Mouse (Mus musculus) forebrain, postnatal 0 days (tissue): ENCODE measurements at regions not wholly inside any gene's neighbourhood (a gene's known extent, or its start where the extent isn't known, plus 50 kb on each side); places are given as distances from the start of the nearest gene placed in this dataset.

Experiments used
- ATAC-seq: fragments of 200-750 bp; cut with Nextera tagmentation; 2 replicates; pipeline ENCODE4 v1.8.0; 2017; ENCODE audit warnings: mild to moderate bottlenecking, moderate library complexity
- DNase-seq: peaks from one replicate; pipeline ENCODE4 v3.0.0-alpha.2; 2015
- H3K27ac ChIP-seq: fragments of 300-500 bp; sonication (generic); 2 replicates; pipeline ENCODE4 v1.5.1; 2014; ENCODE audit warnings: low read depth, mild to moderate bottlenecking, antibody characterized with exemption, low read length, moderate library complexity, mixed read lengths
- H3K27me3 ChIP-seq: fragments of 300-500 bp; sonication (generic); 2 replicates; pipeline ENCODE4 v1.6.1; 2014; ENCODE audit warnings: mild to moderate bottlenecking, low read length, mixed read lengths; ENCODE audit not compliant: insufficient read depth
- H3K36me3 ChIP-seq: fragments of 300-500 bp; sonication (generic); 2 replicates; pipeline ENCODE4 v1.6.1; 2014; ENCODE audit warnings: mild to moderate bottlenecking, moderate library complexity; ENCODE audit not compliant: insufficient read depth
- H3K4me1 ChIP-seq: fragments of 300-500 bp; sonication (generic); 2 replicates; pipeline ENCODE4 v1.6.1; 2014; ENCODE audit warnings: antibody characterized with exemption; ENCODE audit not compliant: insufficient read depth
- H3K4me2 ChIP-seq: fragments of 300-500 bp; sonication (generic); 2 replicates; pipeline ENCODE4 v1.6.1; 2014; ENCODE audit warnings: low read depth, mild to moderate bottlenecking, moderate library complexity
- H3K4me3 ChIP-seq: fragments of 300-500 bp; sonication (generic); 2 replicates; pipeline ENCODE4 v1.5.1; 2014; ENCODE audit warnings: low read depth, low read length, mixed read lengths
- H3K9ac ChIP-seq: fragments of 300-500 bp; sonication (generic); 2 replicates; pipeline ENCODE4 v1.6.1; 2014; ENCODE audit warnings: mild to moderate bottlenecking
- H3K9me3 ChIP-seq: fragments of 300-500 bp; sonication (generic); 2 replicates; pipeline ENCODE4 v1.6.1; 2016; ENCODE audit warnings: low read length
- CTCF ChIP-seq: sonication (generic); IDR thresholded peaks from 2 replicates; pipeline ENCODE4 v1.5.1; 2016; ENCODE audit warnings: antibody characterized with exemption, control low read depth, low read depth
- WGBS: fragments of 180-500 bp; shearing (Covaris S2); extraction: QIAGEN DNeasy Blood & Tissue Kit; methylation state at CpG from one replicate; pipeline ENCODE4 v1.1.7; 2014; 5-methylcytosine and 5-hydroxymethylcytosine counted together

DNA sequence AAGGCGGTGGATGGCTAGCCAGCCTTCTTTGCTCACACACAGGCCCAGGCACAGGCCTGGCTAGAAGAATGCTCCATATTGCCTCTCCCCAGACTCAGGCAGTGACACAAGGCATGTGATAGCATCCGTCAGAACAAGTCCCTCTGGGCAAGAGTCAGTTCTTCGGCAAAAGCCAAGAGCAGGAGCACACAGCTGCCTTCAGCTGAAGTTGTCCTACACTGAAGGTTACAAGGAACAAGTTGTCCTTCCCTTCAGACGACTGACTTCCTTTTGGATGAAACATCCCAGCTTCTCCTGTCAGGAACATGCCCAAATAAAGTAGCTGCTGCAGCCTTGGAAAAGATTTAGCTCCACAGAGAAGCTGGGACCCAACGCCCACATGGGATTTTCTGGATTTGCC is 117.1 kb downstream of the Tmem17 start:
- H3K9ac ChIP-seq, result no peak overlapping the region
- H3K36me3 ChIP-seq, result no peaks in the 10 kb centered on the region
- H3K4me1 ChIP-seq, result no peaks in the 10 kb centered on the region
- no peak overlapping the region for H3K27ac ChIP-seq
- H3K27me3 ChIP-seq, result no peaks in the 10 kb centered on the region
- ATAC-seq (no peak), DNase-seq (no peak)
- H3K4me2 ChIP-seq, result no peak overlapping the region
- WGBS, result 83% methylated on average over 5 of the region's 5 CpGs
- no peaks in the 10 kb centered on the region for H3K9me3 ChIP-seq
- no peak overlapping the region for H3K4me3 ChIP-seq
- no peak for TF ChIP-seq CTCF

DNA sequence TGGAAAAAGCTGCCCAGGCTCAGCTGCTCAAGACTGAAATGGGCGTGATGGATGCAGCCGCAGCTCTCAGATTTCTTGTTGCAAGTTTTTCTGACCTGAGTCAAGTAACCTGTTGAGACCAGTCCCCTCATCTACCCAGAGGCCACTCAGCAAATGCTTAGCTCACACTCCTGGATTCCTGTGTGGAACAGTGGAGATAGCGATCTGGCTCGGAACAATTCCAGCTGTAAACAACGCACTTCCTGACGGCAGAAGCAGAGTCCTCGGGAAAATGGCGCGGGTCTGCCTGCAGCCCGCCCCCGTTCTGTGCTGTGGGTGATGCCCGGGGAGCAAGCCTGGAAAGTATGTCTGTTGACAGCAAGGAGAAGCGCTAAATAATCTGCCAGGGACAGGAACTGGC is 117.7 kb downstream of the Tmem17 start:
- DNase-seq (no peak), ATAC-seq (no peak)
- Histone ChIP-seq H3K36me3 (no peaks in the 10 kb centered on the region), H3K9me3 (no peaks in the 10 kb centered on the region), H3K4me2 (peak overlapping the region; percentile 37), H3K27me3 (no peaks in the 10 kb centered on the region), H3K9ac (peak overlapping the region; percentile 25; the same call in 1 of the 2 replicates), H3K27ac (peak overlapping the region; percentile 29; the same call in 1 of the 2 replicates), H3K4me3 (peak overlapping the region; percentile 12; the same call in 1 of the 2 replicates), H3K4me1 (no peaks in the 10 kb centered on the region)
- WGBS, result 28% methylated on average over 13 of the region's 13 CpGs
- TF ChIP-seq CTCF, result no peak

DNA sequence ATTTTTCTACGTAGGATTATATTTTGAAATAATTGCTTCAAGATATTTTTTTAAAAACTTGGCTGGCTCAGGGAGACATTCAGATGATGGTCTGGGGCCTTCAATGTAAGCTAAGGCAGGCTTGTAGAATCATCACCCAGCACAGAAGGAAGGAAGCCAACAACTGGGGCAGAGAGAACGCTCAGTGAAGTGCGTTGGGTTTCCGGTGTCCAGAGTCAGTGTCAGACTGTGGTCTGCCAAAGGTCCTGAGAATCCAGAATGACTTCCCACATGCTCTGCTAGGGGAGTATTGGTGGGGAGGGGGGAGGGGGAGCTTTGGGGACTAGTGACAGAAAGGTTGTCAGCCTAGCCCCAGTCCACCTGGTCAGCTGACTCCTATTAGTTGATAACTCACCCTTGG is 118.1 kb downstream of the Tmem17 start:
- no peaks in the 10 kb centered on the region for H3K27me3 ChIP-seq
- ATAC-seq (no peak), DNase-seq (no peak)
- H3K4me3 ChIP-seq, result no peak overlapping the region
- WGBS, result 61% methylated on average over 4 of the region's 4 CpGs
- H3K4me2 ChIP-seq, result peak overlapping the region; percentile 37
- H3K36me3 ChIP-seq, result no peaks in the 10 kb centered on the region
- H3K4me1 ChIP-seq, result no peaks in the 10 kb centered on the region
- H3K9me3 ChIP-seq, result no peaks in the 10 kb centered on the region
- no peak overlapping the region; the same call in 1 of the 2 replicates for H3K27ac ChIP-seq
- peak overlapping the region; percentile 25; the same call in 1 of the 2 replicates for H3K9ac ChIP-seq
- TF ChIP-seq CTCF, result no peak

DNA sequence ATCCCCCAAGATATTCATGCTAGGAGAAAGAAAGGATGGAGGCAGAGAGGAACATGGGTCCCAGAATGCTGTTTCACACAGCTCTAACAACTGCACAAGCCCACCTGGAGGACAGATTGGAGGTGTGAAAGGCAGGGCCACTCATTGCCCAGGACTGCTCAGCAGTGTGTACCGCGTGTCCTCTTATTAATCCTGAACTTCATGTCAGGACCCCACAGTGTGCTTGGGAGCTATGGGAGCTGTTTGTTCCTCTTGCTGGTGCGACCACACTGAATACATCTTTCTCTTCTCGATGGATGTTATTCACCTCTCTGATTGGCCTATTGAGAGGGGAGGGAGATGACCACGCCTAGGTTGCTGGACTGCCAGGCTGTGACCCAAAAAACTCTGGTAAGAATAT is 119.1 kb downstream of the Tmem17 start:
- DNase-seq (no peak), ATAC-seq (no peak)
- Histone ChIP-seq H3K27ac (no peak overlapping the region), H3K4me1 (no peaks in the 10 kb centered on the region), H3K4me3 (no peak overlapping the region), H3K36me3 (no peaks in the 10 kb centered on the region), H3K9ac (no peak overlapping the region), H3K4me2 (no peak overlapping the region), H3K27me3 (no peaks in the 10 kb centered on the region), H3K9me3 (no peaks in the 10 kb centered on the region)
- WGBS, result 71% methylated on average over 5 of the region's 5 CpGs
- TF ChIP-seq CTCF, result no peak

GRCm38 (mm10) chr11:22631606-22632313 is 119.9 kb downstream of the Tmem17 start:
- peak; percentile 79 for TF ChIP-seq CTCF
- no peak overlapping the region for H3K27ac ChIP-seq
- no peaks in the 10 kb centered on the region for H3K4me1 ChIP-seq
- peak; percentile 77 for DNase-seq
- H3K27me3 ChIP-seq, result no peaks in the 10 kb centered on the region
- H3K36me3 ChIP-seq, result no peaks in the 10 kb centered on the region
- no peak overlapping the region for H3K9ac ChIP-seq
- H3K4me2 ChIP-seq, result peak overlapping the region; percentile 21
- H3K9me3 ChIP-seq, result no peaks in the 10 kb centered on the region
- WGBS, result 9% methylated on average over 6 of the region's 6 CpGs
- H3K4me3 ChIP-seq, result no peak overlapping the region
- ATAC-seq, result peak; percentile 70

DNA sequence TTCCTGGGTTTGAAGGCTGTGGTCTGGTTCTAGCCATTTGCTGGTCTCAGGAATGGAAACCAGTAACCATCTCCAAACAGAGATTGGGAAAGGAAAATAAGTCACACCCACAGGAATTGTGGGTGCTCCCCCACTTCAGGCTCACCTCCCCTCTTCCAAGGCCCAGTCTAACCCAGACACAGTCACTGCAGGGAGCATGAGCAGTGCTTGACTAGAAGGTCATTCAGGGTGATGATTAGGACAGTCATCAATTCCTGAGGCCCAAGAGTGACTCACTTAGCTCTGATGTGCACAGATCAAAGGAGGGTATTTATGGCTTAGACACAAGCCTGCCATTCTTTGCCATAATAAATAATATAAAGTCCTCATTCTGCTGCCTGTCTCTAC is 120.4 kb downstream of the Tmem17 start:
- no peak overlapping the region for H3K4me2 ChIP-seq
- no peaks in the 10 kb centered on the region for H3K27me3 ChIP-seq
- no peaks in the 10 kb centered on the region for H3K36me3 ChIP-seq
- no peaks in the 10 kb centered on the region for H3K4me1 ChIP-seq
- DNase-seq (no peak), ATAC-seq (no peak)
- no peak for TF ChIP-seq CTCF
- no peaks in the 10 kb centered on the region for H3K9me3 ChIP-seq
- H3K4me3 ChIP-seq, result no peak overlapping the region
- H3K9ac ChIP-seq, result no peak overlapping the region
- no peak overlapping the region for H3K27ac ChIP-seq

DNA sequence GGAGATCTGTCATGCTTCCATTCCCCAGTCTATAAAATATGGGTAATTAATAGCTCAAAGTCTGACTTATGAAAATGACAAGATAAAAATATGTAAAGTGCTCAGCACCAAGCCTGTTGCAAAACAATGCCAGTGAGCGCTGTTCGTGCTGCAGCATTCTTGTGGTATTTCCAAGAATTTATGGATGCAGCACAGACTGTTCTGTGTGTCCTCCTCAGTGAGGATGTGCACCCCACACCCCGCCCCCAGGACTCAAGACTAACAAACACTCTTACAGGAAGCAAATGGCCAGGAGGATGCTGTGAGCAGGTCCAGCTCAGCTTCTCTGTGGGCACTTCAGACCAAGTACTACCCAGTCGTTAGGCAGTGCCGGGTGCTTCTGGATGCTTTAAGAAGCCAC is 121.1 kb downstream of the Tmem17 start:
- H3K4me1 ChIP-seq, result no peaks in the 10 kb centered on the region
- no peak for TF ChIP-seq CTCF
- no peak overlapping the region for H3K4me3 ChIP-seq
- no peak overlapping the region for H3K4me2 ChIP-seq
- H3K9me3 ChIP-seq, result no peaks in the 10 kb centered on the region
- H3K27me3 ChIP-seq, result no peaks in the 10 kb centered on the region
- no peaks in the 10 kb centered on the region for H3K36me3 ChIP-seq
- 79% methylated on average over 5 of the region's 5 CpGs for WGBS
- H3K9ac ChIP-seq, result no peak overlapping the region
- H3K27ac ChIP-seq, result no peak overlapping the region
- no peak for ATAC-seq
- DNase-seq, result no peak
